Mouse (Mus musculus): ENCODE measurements at regions not wholly inside any gene's neighbourhood (a gene's known extent, or its start where the extent isn't known, plus 50 kb on each side); places are given as distances from the start of the nearest gene placed in this dataset.
A peak's percentile ranks its signal among the peaks of the same experiment; 100 is the strongest.

DNA sequence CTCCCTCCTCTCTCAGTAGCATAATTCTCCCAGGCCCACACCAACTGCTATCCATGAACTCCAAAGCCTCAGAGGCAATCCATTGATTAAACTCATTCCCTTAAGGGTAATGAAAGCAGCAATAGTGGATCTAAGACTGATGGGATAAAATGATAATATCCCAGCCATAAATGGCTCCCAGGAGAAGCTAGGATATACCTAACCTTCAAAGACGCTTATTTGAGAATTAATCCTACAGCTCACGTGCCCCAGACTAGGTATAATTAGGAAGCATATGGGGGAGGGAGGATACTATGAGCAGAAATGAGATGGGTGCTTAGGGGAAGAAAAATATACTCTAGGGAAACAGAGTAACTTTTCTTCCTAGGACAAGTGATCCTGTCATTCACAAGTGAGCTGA lies 52.8 kb upstream of the Rnf32 start:
- DNase-seq: no peak

GRCm38 (mm10) chr5:29142502-29142901 lies 53.3 kb upstream of the Rnf32 start:
- no peak for DNase-seq

DNA sequence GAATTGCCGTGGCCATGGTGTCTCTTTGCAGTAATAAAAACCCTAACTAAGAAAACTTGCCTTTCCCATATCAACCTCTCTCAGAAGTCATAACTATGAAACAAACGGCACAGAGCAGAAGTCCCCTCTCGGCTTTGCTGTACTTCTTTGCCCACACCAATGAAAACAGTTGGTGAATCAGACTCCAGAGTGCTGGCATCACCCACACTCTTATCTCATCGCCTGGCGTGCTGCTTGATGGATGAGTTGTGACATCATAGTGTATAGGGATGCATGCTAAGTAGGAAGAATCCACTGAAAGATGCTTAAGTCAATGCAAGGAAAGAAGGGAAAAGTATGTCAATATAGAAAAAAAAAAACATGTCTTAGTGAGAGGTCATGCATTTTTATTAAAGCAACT lies 58.3 kb upstream of the Rnf32 start:
- DNase-seq: peak; percentile 56

DNA sequence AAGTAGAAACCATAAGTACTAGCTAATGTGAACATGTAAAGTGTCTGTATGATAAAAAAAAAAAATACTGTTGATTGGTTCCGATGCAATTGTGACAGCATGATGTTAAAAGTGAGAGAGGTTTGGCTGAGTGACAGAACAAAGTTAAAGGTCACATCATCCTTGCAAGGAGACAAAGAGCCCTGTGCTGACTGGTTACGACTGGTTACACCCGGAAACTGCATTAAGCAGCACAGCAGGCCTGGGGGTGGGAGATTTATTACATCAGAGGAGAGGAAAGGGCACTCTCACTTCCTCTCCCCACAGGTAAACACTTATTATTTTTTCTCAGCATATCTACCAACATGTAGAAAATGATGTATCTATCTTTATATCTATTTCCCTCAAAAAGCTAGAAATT lies 63.5 kb upstream of the Rnf32 start:
- DNase-seq: no peak

DNA sequence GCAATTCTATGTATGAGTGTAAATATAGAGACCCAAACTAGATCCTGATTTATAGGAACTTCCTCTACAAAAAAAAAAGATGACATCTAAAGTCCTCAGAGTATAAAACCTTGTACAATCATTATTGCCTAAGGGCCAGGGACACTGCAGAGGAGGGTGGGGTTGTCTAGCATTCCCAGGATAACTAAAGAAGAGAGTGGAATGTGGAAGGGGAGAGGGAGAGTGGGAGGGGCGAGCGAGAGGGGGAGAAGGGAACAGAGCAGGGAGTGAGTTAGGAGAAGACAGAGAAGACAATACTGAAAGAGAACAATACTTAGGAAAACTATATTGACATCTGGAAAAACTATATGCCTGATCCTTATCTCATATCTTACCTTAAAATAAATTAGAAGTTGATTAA lies 64.0 kb upstream of the Rnf32 start:
- no peak for DNase-seq

DNA sequence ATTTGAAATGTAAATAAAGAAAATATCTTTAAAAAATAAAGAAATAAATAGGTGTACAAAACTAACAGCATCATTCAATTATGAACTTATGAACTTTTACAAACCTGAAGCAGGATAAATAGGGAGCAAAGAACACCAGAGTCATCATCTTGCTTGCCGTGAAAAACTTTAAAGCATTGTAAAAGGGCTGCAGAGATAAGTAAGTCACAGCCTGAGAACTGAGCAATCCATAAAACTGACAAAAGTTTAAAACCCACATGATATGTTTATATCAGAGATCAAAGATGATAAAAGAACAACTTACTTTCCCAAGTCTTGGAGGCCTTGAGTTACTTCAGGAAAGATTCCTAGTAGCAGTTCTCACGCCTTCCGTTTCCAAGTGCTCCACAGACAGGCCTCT lies 66.1 kb upstream of the Rnf32 start:
- no peak for DNase-seq

DNA sequence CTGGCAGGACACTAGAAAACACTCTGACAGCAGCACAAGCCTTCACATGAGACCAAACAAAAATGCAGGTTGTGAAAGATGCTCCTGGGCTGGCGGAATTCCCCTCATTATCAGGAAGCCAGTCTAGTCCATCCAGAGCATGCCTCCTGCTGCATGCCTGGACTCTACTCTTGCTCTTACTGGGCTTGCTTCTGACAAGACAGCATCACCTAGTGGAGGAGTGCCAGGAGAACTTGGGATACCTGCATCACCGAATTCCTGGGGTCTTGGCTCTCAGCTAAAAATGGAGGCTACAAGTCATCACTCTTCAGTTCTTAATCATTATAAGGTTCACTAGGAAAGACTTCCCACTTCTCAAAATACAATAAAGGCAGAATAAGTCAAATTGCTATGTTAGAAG lies 78.8 kb upstream of the Rnf32 start:
- DNase-seq: no peak

- DNase-seq: no peak
These were observed 83.3 kb upstream of the Rnf32 start for GRCm38 (mm10) chr5:29112531-29112930.

DNA sequence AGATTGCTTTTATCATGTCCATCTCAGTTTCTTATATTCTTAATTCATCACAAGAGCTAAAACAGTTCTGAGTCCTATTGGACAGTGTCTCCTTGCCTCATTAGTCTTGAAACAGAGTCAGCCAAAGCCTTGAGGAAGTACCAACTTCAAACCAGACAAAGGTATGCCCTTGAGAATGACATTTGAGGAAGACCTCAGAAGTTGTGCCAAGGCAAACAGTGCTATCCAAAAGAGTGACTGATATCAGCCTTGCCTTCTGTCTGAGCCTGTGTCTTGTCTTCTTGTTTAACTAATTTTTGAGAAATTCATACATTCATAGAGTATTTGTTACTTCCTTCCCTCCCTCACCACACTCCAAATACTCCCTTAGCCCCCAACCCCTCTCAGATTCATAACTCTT lies 88.5 kb upstream of the Rnf32 start:
- peak; percentile 56 for DNase-seq

DNA sequence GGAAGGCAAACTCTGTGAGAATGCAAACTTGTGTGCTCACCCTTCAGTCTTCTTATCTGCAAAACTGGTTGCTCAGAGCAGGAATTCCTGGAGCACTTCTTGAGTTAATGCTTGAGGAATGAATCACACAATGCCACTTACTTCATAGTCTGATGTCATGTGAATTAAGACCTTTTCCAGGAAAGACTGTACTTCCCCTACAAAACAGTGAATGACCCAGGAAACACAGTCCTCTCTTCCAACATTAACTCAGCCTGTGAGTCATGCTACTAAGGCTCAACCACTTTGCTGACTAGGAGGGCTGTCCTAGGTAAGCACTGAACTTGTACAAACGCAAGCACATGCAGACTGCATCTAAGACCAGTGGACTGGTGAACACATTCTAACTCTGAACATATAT lies 112.5 kb upstream of the Rnf32 start:
- no peak for DNase-seq

GRCm38 (mm10) chr5:29054393-29054792 lies 141.4 kb upstream of the Rnf32 start:
- no peak for DNase-seq

GRCm38 (mm10) chr5:29036636-29037035 lies 159.2 kb upstream of the Rnf32 start:
- DNase-seq: peak; percentile 76

GRCm38 (mm10) chr5:29033462-29033997 lies 162.3 kb upstream of the Rnf32 start:
- DNase-seq: no peak

DNA sequence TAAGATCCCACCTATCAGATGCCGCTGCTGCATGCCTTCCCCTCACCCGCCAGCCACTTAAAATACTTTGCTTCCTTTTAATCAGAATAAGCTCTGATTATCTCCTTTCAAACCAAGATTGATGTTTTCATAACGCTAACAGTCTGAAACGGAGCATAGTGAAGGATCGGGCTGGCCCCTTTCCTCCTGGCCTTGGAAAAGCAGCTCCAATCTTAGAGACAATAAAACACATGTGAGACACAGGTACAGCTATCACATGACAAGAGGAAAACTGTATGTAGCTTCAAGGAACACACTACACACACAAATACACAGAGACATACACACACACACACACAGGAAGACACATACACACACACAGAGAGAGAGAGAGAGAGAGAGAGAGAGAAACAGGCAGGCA lies 165.3 kb upstream of the Rnf32 start:
- DNase-seq: no peak

GRCm38 (mm10) chr5:29029957-29030356 lies 165.8 kb upstream of the Rnf32 start:
- no peak for DNase-seq

GRCm38 (mm10) chr5:29025045-29025444 lies 170.7 kb upstream of the Rnf32 start:
- no peak for DNase-seq

DNA sequence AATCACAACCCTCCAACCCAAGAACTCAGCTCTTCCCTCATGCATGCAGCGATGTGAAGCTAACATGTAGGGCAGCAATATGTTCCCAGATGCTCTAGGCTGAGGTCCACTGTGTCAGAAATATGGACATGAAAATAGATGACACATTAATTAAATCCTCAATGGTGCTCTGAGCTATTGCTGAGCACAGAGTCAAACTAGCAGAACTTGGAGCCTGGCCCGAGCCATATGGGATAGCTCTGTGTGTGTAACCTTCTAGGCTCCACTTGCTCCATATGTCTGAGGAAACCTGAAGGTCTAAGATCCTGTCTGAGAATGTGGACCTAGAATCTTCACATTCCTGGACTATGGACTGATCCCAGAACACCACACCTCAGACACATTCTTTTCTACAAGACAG lies 203.0 kb upstream of the Rnf32 start:
- no peak for DNase-seq

DNA sequence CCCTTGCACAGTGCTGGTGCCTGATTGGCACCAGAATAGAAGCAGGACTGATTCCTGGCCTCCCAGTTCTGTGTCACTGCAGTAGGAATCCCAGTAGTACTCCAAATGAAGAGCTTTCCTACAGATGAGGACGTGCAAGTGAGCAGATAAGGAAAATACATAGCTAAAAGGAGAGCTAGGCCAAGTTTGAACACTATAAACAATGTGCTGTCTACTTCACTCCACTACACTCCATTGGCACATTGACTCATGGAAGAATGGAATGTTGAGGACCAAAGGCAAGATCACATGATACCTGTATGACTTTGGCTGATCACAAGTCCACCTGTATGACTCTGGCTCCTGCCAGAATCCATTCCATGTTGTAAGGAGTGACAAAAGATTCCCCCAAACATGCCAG lies 215.9 kb upstream of the Rnf32 start:
- DNase-seq: no peak

GRCm38 (mm10) chr5:28970404-28970803 lies 225.4 kb upstream of the Rnf32 start:
- no peak for DNase-seq

DNA sequence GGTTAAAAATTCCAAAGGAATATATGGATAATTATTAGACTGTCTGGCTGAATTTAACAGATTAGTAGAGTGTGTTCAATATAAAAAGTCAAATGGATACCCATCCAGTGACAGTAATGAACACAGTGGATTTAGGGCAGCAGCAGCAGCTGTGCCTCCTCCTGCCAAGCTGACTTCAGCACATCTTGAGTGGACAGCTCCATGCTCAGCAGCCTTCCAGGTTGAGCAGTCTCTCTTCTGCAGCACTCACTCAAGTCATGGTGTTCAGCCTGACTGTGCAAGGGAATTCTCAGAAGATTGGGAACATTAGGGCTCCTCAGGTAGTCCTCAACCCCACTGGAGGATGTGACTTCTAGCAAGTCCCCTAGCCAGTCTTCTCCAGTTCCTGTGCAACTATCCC lies 240.8 kb upstream of the Rnf32 start:
- DNase-seq: peak; percentile 72

GRCm38 (mm10) chr5:28947465-28947864 lies 248.3 kb upstream of the Rnf32 start:
- no peak for DNase-seq

- no peak for DNase-seq
These were observed 252.0 kb upstream of the Rnf32 start for GRCm38 (mm10) chr5:28943571-28944316.

DNA sequence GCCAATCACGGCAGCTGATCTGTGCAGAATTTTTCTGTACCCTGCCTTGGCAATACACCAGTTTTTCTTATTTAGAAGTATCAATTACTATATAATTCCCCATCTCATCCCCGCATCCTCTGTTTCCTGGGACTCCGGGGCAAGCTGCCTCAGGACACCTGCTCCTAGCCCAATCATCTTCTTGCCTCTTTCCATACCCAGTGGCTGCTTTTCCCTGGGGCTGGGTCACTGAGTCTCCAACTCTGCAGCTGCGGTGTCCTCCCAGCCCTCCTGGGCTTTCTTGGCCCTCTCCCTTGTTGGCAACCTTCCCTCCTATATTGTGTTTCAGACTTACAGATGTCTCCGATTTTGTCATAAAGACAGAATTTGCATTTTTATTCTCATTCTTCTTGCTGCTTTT lies 254.8 kb upstream of the Rnf32 start:
- no peak for DNase-seq

- DNase-seq: no peak
These were observed 276.3 kb upstream of the Rnf32 start for GRCm38 (mm10) chr5:28919296-28920063.

Measured in adrenal gland, postnatal 14 days (tissue).